Mouse (Mus musculus) layer of hippocampus, adult 11-12 months (tissue): ENCODE data around the gene Samd1.
"Not testable (repeated sequence)": the region's sequence is repeated elsewhere in the genome, so short reads cannot be mapped to it uniquely, and the experiment has no call there.

ENCODE experiments used
- DNase-seq: peaks from one replicate; pipeline ENCODE4 v3.0.0; 2022; ENCODE audit warnings: low spot score

The Samd1 gene

GRCm38 (mm10) chr8:83983222-83983621 lies 14.2 kb upstream of the Samd1 start:
- DNase-seq = not testable (repeated sequence)

GRCm38 (mm10) chr8:83989243-83989642 lies 8.2 kb upstream of the Samd1 start:
- DNase-seq = no peak

GRCm38 (mm10) chr8:83990170-83990569 lies 7.3 kb upstream of the Samd1 start:
- no peak for DNase-seq

- no peak for DNase-seq
These were observed 5.0 kb upstream of the Samd1 start for GRCm38 (mm10) chr8:83992488-83992887.

GRCm38 (mm10) chr8:83994030-83994429 lies 3.4 kb upstream of the Samd1 start:
- DNase-seq = no peak

GRCm38 (mm10) chr8:83995973-83996372 lies 1.5 kb upstream of the Samd1 start:
- DNase-seq = no peak

GRCm38 (mm10) chr8:83996567-83997505 lies 636 bp upstream of the Samd1 start:
- peak; percentile 80 for DNase-seq

GRCm38 (mm10) chr8:83998231-83999056 lies 972 bp downstream of the Samd1 start:
- DNase-seq = no peak

- no peak for DNase-seq
These were observed 1.7 kb downstream of the Samd1 start for GRCm38 (mm10) chr8:83999057-83999705.

- no peak for DNase-seq
These were observed 2.4 kb downstream of the Samd1 start for GRCm38 (mm10) chr8:83999825-84000224.

- DNase-seq = no peak
These were observed 4.0 kb downstream of the Samd1 start, which contains the start of gene 1700067K01Rik for GRCm38 (mm10) chr8:84001281-84002000. TSS of gene 1700067K01Rik (plus strand) at chr8:84001502.

GRCm38 (mm10) chr8:84002957-84003611 lies 5.6 kb downstream of the Samd1 start:
- no peak for DNase-seq

GRCm38 (mm10) chr8:84003612-84004246 lies 6.3 kb downstream of the Samd1 start:
- no peak for DNase-seq

GRCm38 (mm10) chr8:84004533-84005201 lies 7.2 kb downstream of the Samd1 start:
- peak; percentile 95 for DNase-seq

GRCm38 (mm10) chr8:84005502-84005901 lies 8.0 kb downstream of the Samd1 start:
- not testable (repeated sequence) for DNase-seq

- DNase-seq = no peak
These were observed 10.9 kb downstream of the Samd1 start for GRCm38 (mm10) chr8:84008362-84008761.

GRCm38 (mm10) chr8:84009876-84010275 lies 12.4 kb downstream of the Samd1 start:
- DNase-seq = peak; percentile 86

GRCm38 (mm10) chr8:84010625-84011611 lies 13.4 kb downstream of the Samd1 start:
- peak; percentile 65 for DNase-seq
